Mouse (Mus musculus) embryonic facial prominence, embryonic 14.5 days (tissue): ENCODE measurements around the gene Camta1. TPM values are rescaled to one million over a fixed set of nuclear protein-coding genes. Genes with fewer than 3 reads are reported as not detected.

Source experiments
- ATAC-seq: fragments of 200-750 bp; cut with Nextera tagmentation; 2 replicates; pipeline ENCODE4 v1.8.0; 2017; ENCODE audit warnings: low read depth, moderate number of reproducible peaks, moderate TSS enrichment
- DNase-seq: peaks from one replicate; pipeline ENCODE4 v3.0.0-alpha.2; 2015; ENCODE audit warnings: low spot score
- H3K27ac ChIP-seq: fragments of 300-500 bp; sonication (generic); replicated peaks from 2 replicates; pipeline ENCODE4 v1.5.1; 2014; ENCODE audit warnings: low read depth, mild to moderate bottlenecking, low read length, moderate library complexity
- H3K27me3 ChIP-seq: fragments of 300-500 bp; sonication (generic); replicated peaks from 2 replicates; pipeline ENCODE4 v1.6.1; 2014; ENCODE audit warnings: low read length; ENCODE audit not compliant: control insufficient read depth, insufficient read depth
- H3K36me3 ChIP-seq: fragments of 300-500 bp; sonication (generic); 2 replicates; pipeline ENCODE4 v1.6.1; 2014; ENCODE audit warnings: low read length, mixed read lengths; ENCODE audit not compliant: control insufficient read depth, insufficient read depth
- H3K4me1 ChIP-seq: fragments of 300-500 bp; sonication (generic); 2 replicates; pipeline ENCODE4 v1.6.1; 2014; ENCODE audit warnings: antibody characterized with exemption, low read length; ENCODE audit not compliant: control insufficient read depth, insufficient read depth
- H3K4me2 ChIP-seq: fragments of 300-500 bp; sonication (generic); 2 replicates; pipeline ENCODE4 v1.6.1; 2014; ENCODE audit warnings: low read depth, mild to moderate bottlenecking, low read length, moderate library complexity, mixed read lengths
- H3K4me3 ChIP-seq: fragments of 300-500 bp; sonication (generic); 2 replicates; pipeline ENCODE4 v1.5.1; 2014; ENCODE audit warnings: low read depth, mild to moderate bottlenecking, low read length
- H3K9ac ChIP-seq: fragments of 300-500 bp; sonication (generic); 2 replicates; pipeline ENCODE4 v1.6.1; 2014; ENCODE audit warnings: low read depth, mild to moderate bottlenecking, low read length, moderate library complexity, mixed read lengths
- H3K9me3 ChIP-seq: fragments of 300-500 bp; sonication (generic); 2 replicates; pipeline ENCODE4 v1.6.1; 2016; ENCODE audit warnings: low read length; ENCODE audit not compliant: control insufficient read depth
- WGBS: fragments of 180-500 bp; shearing (Covaris S2); extraction: QIAGEN DNeasy Blood & Tissue Kit; methylation state at CpG from one replicate; pipeline ENCODE4 v1.1.7; 2014; 5-methylcytosine and 5-hydroxymethylcytosine counted together
- polyA plus RNA-seq: library from polyadenylated mRNA; unstranded; fragments of >200 nt; fragmentation: Nextera tagmentation; extraction: Ambion mirVana; gene quantifications from 2 replicates; pipeline ENCODE4 v1.2.1, GENCODE M21; 2014

Camta1 gene
- polyA plus RNA-seq, 1 experiment from 2014 or later: 77.3 TPM

GRCm38 (mm10) chr4:151603586-151603985 is 258.1 kb downstream of the Camta1 start:
- H3K4me2 ChIP-seq: no peak overlapping the region
- no peak overlapping the region for H3K4me3 ChIP-seq
- no peaks in the 10 kb centered on the region for H3K36me3 ChIP-seq
- H3K27me3 ChIP-seq: no peaks in the 10 kb centered on the region
- H3K4me1 ChIP-seq: no peaks in the 10 kb centered on the region
- no peak overlapping the region for H3K27ac ChIP-seq
- WGBS: 86% methylated on average over 9 of the region's 9 CpGs
- ATAC-seq: no peak
- no peaks in the 10 kb centered on the region for H3K9me3 ChIP-seq
- no peak for DNase-seq
- no peak overlapping the region for H3K9ac ChIP-seq

DNA sequence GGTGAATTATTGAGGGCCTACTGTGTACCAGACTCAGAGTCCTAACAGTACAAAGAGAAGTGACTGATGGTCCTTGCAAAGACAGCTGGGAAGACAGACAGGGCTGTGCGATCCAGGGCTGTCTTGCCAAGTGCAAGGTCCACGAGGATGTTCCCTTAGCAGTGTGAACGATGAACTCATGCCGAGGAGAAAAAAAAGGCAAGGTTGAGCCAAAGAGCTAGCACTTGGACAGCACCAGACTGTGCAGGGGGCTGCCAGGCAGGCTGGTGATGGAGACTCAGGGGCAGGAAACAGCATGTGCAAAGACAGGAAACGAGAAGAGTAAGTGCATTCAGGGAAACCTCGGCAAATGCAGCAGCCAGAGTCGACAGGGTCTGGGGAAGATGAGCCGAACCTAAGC is 266.6 kb downstream of the Camta1 start:
- no peak overlapping the region for H3K4me2 ChIP-seq
- DNase-seq (no peak), ATAC-seq (no peak)
- H3K36me3 ChIP-seq: no peaks in the 10 kb centered on the region
- 50% methylated on average over 8 of the region's 8 CpGs for WGBS
- H3K4me1 ChIP-seq: no peaks in the 10 kb centered on the region
- no peak overlapping the region for H3K4me3 ChIP-seq
- H3K9ac ChIP-seq: no peak overlapping the region
- no peak overlapping the region for H3K27ac ChIP-seq
- H3K27me3 ChIP-seq: no peaks in the 10 kb centered on the region
- no peaks in the 10 kb centered on the region for H3K9me3 ChIP-seq

DNA sequence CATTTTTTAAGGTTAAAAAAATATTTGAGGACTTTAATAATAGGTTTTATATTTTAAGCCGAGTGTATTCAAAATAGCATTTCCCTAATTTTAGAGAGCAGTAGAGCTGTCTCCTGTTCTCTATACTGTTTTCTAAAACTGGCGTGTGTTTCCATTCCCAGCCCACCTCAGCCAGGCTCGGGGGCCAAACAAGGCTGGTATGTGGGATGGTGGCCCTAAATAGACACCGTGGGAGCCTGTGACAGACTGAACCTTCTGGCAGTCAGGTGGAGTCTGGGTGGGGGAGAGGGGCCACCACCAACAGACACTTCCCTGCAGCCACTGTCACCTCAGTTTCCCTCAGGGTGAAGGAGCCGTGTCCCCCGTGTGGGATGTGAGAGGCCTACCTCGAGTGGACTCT is 268.6 kb downstream of the Camta1 start:
- H3K36me3 ChIP-seq: no peaks in the 10 kb centered on the region
- H3K4me3 ChIP-seq: no peak overlapping the region
- H3K4me1 ChIP-seq: no peaks in the 10 kb centered on the region
- no peak for ATAC-seq
- H3K4me2 ChIP-seq: no peak overlapping the region
- no peaks in the 10 kb centered on the region for H3K9me3 ChIP-seq
- no peak overlapping the region for H3K9ac ChIP-seq
- 73% methylated on average over 7 of the region's 7 CpGs for WGBS
- no peak overlapping the region for H3K27ac ChIP-seq
- DNase-seq: no peak
- no peaks in the 10 kb centered on the region for H3K27me3 ChIP-seq

DNA sequence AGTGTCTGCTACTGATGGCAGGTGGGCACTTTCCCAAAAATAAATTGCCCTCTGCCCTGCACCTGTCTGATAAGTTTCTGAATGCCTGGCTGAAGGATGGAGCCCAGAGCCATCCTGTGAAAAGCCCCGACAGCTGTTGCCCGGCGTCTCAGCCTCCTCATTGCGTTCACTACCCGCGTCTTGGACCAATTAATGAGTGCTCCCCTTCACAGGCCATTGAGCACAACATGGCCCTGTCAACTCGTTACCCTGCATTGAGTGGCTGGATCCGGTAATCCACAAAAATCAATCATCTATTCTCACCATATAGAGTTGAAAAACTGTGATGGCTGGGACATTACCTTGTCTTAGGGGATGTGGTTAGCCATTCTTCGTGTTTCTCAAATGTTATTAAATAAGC is 275.6 kb downstream of the Camta1 start:
- H3K36me3 ChIP-seq: no peaks in the 10 kb centered on the region
- H3K4me3 ChIP-seq: no peak overlapping the region
- H3K27me3 ChIP-seq: no peaks in the 10 kb centered on the region
- no peak overlapping the region for H3K4me2 ChIP-seq
- no peaks in the 10 kb centered on the region for H3K9me3 ChIP-seq
- WGBS: 59% methylated on average over 9 of the region's 9 CpGs
- DNase-seq (peak; percentile 35), ATAC-seq (no peak)
- no peaks in the 10 kb centered on the region for H3K4me1 ChIP-seq
- no peak overlapping the region for H3K9ac ChIP-seq
- H3K27ac ChIP-seq: no peak overlapping the region

DNA sequence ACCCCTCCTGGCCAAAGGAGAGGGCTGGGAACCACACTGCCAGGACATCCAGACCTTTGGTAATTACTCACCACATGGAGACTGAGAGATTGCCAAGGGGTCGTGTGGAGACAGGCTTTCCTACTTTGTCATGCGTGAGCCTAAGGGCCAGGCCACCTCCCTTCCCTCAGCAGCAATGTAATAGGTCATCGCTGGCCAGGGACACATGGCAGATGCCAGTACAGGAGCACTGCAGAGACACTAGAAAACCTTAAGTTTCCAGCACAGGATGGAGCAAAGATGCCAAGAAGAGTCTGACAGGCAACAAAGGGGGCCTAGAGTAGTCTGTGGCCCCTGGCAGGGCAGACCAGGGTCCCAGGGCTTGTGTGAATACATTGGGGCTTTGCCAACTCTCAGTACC is 283.7 kb downstream of the Camta1 start:
- H3K9me3 ChIP-seq: no peaks in the 10 kb centered on the region
- H3K4me2 ChIP-seq: no peak overlapping the region
- no peak overlapping the region for H3K27ac ChIP-seq
- no peak overlapping the region for H3K9ac ChIP-seq
- WGBS: 64% methylated on average over 3 of the region's 3 CpGs
- H3K36me3 ChIP-seq: no peaks in the 10 kb centered on the region
- H3K4me3 ChIP-seq: no peak overlapping the region
- H3K4me1 ChIP-seq: no peaks in the 10 kb centered on the region
- no peaks in the 10 kb centered on the region for H3K27me3 ChIP-seq
- no peak for DNase-seq
- no peak for ATAC-seq

DNA sequence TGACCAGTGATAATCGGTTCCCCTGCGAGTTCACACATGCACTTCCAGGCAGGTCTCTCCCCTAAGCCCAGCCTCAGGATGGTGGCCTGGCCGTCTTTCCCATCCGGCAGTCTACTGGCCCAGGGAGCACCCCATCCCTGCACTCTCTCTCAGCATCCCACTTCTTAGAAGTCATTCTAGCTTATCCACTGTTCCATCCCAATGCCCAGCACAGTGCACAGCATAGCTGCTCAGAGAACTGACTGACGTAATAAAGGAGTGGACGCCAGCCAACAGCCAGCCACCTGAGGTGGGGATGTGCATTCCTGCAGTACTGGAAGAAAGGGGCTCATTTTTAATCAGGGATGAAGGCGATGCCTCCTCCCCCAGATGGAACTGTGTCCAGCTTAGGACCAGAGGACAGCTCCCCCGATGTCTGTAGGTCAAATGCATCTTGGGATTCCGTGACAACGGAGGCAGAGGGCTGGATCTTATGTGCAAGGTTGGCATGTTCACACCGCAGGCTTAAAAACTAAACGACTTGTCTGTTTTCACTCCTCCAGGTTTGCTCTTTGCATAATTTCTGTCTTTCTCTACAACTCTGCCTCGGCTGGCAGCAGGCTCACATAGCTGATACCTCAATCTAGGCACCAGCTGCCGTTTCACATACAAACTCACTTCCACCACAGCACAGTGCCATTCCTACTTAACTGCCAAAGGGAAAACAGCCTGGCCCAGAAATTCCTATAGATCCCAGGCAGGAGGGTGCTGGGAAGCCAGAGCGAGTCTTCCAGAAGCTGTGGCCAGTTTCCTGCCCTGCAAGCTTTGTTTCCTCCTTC is 285.2 kb downstream of the Camta1 start:
- H3K27ac ChIP-seq: no peak overlapping the region
- no peaks in the 10 kb centered on the region for H3K4me1 ChIP-seq
- no peak overlapping the region for H3K4me3 ChIP-seq
- DNase-seq (no peak), ATAC-seq (no peak)
- no peak overlapping the region for H3K9ac ChIP-seq
- no peaks in the 10 kb centered on the region for H3K27me3 ChIP-seq
- no peaks in the 10 kb centered on the region for H3K36me3 ChIP-seq
- 72% methylated on average over 15 of the region's 15 CpGs for WGBS
- H3K9me3 ChIP-seq: no peaks in the 10 kb centered on the region
- no peak overlapping the region for H3K4me2 ChIP-seq

GRCm38 (mm10) chr4:151572716-151573115 is 289.0 kb downstream of the Camta1 start:
- H3K27ac ChIP-seq: no peak overlapping the region
- DNase-seq (no peak), ATAC-seq (no peak)
- WGBS: 65% methylated on average over 5 of the region's 5 CpGs
- no peaks in the 10 kb centered on the region for H3K4me1 ChIP-seq
- no peaks in the 10 kb centered on the region for H3K9me3 ChIP-seq
- H3K9ac ChIP-seq: no peak overlapping the region
- no peaks in the 10 kb centered on the region for H3K27me3 ChIP-seq
- no peaks in the 10 kb centered on the region for H3K36me3 ChIP-seq
- no peak overlapping the region for H3K4me3 ChIP-seq
- H3K4me2 ChIP-seq: no peak overlapping the region

DNA sequence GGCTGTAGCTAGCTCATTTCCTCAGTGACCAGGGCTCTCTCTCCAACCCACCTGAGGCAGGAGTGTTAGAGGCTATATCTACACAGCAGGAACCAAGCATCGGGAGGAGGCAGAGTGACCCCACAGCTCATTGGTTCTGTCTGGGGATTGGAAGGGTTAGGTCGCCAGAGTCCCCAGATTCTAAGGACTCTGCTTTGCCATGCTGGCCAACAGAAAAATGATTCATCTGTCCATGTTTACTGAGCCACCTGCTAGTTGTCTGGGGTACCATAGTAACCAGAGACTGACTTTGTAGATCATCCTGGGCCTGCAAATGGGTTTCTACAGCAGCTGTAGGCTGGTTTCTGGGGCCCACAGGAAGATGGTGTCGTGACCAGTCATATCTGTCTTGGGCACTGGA is 292.1 kb downstream of the Camta1 start:
- DNase-seq: no peak
- H3K27me3 ChIP-seq: no peaks in the 10 kb centered on the region; the same call in 1 of the 2 replicates
- no peaks in the 10 kb centered on the region for H3K4me1 ChIP-seq
- ATAC-seq: no peak
- no peak overlapping the region for H3K4me3 ChIP-seq
- H3K27ac ChIP-seq: no peak overlapping the region
- no peaks in the 10 kb centered on the region for H3K36me3 ChIP-seq
- no peak overlapping the region for H3K9ac ChIP-seq
- H3K9me3 ChIP-seq: no peaks in the 10 kb centered on the region
- 65% methylated on average over 3 of the region's 3 CpGs for WGBS
- no peak overlapping the region for H3K4me2 ChIP-seq

GRCm38 (mm10) chr4:151568887-151569286 is 292.8 kb downstream of the Camta1 start:
- WGBS: 54% methylated on average over 7 of the region's 7 CpGs
- H3K36me3 ChIP-seq: no peaks in the 10 kb centered on the region
- no peaks in the 10 kb centered on the region for H3K9me3 ChIP-seq
- no peak overlapping the region for H3K4me2 ChIP-seq
- H3K9ac ChIP-seq: no peak overlapping the region
- H3K27me3 ChIP-seq: no peaks in the 10 kb centered on the region; the same call in 1 of the 2 replicates
- no peak overlapping the region for H3K4me3 ChIP-seq
- no peak for ATAC-seq
- no peaks in the 10 kb centered on the region for H3K4me1 ChIP-seq
- no peak overlapping the region for H3K27ac ChIP-seq
- DNase-seq: no peak
